Mouse (Mus musculus) urinary bladder, postnatal 10 days (tissue): Measurements from ENCODE around the gene Iqub.

Source experiments
- DNase-seq: peaks from one replicate; pipeline ENCODE4 v3.0.0; 2022; ENCODE audit warnings: low spot score

Iqub gene

DNA sequence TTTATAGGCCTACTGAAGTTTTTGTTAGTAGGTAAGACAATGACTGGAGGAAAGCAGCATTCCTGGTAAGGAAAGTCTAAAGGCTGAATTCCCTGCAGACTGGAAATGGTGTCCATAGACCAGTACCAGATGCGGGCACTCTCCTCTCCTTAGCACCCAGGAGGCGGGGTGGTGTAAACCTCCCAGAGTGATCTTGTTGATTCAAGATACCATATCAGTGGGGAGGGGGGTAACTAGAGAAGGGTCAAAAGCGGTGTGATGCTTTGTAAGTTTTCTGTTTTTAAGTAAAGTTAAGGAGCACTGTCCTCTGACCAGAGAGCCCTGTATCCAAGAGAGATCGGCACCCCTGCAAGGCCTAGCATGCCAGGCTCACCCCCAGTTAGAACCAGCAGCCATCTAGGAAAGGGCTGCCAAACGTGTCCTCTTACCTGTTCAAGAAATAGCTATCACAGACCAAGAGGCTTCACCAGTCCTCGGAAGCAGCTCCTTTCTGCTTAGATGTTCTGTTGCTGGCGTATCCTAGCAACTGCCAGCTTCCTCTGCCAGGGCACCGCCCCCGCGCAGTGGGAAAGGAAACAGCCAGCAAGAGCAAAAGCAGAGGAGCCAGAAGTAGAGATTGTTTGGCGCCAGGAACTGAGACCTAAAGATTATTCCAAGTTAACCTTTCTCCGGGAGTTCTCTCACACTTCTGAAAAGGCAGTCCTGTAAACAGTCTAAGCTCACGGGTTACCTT, at the start of gene Iqub:
TSS of gene Iqub (minus strand) at position 516 of the 733 bp plus-strand sequence.
- DNase-seq, result no peak

DNA sequence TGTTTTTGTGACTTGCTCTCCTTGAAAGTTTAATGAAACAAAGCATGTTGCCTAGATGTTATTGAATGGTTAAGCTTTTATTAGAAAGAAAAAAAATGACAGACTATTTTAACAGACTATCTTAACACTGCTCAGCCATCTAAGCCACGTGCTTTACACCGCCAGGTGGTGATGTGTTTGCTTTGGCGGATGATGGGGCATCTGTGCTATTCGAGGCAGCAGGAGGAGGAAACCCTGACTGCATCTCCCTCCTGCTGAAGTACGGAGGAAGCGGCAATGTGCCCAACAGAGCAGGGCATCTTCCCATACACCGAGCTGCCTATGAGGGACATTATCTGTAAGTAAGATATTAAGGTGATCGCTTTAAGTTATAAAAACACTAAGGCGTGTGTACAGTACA, 49.2 kb upstream of the Iqub start:
- no peak for DNase-seq

DNA sequence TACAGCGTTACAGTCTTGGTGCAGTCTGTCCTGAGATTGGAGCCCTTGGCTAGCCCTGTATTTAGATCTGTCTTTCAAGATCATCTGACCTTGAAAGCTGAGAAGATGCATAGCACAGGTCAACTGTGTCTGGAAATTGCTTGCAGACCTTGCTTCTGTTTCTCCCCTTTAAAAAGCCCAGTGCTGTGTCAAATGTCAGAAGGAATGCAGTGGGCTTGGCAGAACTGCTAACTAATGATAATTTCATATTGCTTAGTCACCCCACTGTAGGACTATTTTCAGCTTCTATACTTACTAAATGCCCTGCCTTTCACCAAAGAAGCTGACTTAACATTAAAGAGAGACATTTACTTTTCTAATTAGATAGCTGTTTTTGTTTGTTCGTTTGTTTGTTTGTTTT, 40.6 kb upstream of the Iqub start:
- DNase-seq, result no peak

DNA sequence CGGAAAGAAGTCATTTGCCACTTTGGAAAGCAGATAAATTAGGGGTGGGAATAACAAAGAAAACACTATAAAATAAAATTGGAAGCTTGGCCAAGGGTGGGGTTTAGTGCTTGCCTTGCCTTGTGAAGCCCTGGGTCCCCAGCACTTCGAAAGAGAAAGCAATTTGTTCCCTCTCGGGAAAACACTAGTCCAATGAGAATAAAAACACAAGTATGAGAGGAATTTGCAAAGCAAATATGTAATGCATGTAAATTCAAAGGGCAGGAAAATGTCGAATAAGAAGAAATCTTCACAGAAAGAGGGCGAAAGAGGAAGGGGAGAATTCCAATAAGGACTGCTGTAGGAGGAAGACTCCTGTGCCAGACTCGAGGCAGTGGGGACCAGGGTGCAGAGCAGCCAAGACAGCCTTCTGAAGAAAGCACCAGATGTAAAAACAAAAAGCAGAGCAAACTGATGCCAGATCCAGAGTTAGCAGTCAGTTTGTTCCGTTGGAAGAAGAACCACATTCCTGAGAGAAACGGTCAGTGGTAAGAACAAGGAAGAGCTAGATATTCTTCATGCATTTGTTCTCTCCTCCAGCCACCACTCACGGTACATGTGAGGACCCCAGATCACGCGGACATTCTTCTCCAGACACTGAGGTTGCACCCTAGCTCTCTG, 39.7 kb upstream of the Iqub start:
- DNase-seq, result no peak

DNA sequence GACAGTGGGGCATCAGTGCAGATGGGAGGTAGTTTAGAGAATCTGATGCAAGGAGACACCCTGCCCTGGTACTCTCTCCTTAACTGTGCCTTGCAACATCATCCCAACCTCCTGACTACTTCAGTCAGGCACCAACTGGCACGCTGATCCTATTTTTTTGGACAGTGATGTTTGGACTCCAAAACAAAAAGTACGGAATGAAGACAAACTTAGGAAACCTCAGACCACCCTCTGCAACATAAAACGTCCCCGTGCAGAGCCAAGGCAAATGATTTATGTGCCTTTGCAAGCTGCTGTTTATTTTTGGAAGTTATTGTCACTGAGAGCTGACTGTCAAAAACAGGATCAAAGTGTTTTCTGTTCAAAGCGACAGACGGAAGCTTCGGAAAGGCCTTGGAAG, 37.2 kb upstream of the Iqub start:
- DNase-seq, result no peak

DNA sequence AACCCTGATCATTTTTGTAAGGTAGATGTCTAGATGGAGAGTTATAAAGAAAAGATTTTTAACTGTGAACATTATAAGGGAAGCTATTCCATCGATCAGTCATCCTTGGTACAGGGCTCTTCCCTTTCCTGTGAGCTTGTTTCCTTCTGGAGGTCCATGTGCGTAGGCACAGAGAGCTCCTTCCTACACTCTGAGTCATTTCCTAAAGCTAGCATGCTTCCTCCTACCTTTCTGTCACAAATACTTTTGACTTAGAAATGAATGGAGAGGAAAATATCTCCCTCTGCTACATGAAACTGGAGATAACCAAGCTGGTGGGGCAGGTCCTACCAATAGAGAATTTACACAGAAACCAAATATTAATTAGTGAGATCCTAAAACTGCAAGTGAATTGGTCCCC, 34.9 kb upstream of the Iqub start:
- DNase-seq, result no peak

DNA sequence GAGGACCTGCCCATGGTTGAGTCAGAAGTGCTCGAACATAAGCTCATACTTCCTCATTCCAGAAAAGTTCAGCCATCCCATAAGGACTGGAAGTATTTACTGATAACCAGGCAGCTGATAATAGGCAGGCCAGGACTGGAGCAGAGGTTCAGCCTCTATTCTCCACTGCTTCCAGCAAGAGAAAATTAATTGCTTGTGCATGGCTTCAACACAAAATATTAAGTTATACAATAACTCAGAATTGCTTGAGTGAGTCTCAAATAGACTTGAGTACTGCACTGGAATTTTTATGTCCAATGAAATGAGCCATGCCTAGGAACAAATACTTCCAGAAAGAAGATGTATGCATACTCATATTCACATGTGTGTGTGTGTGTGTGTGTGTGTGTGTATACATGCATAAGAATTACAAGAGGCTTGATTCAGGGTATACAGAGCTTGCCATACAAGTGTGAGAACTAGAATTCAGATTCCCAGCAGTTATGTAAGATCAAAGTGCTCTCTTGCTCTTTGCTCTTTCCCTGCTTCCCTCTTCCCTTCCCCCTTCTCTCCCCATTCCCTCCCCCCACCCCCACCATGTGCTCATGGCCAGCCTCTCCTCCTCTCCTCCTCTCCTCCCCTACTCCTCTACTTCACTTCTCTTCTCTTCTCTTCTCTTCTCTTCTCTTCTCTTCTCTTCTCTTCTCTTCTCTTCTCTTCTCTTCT, 32.0 kb upstream of the Iqub start:
- no peak for DNase-seq

DNA sequence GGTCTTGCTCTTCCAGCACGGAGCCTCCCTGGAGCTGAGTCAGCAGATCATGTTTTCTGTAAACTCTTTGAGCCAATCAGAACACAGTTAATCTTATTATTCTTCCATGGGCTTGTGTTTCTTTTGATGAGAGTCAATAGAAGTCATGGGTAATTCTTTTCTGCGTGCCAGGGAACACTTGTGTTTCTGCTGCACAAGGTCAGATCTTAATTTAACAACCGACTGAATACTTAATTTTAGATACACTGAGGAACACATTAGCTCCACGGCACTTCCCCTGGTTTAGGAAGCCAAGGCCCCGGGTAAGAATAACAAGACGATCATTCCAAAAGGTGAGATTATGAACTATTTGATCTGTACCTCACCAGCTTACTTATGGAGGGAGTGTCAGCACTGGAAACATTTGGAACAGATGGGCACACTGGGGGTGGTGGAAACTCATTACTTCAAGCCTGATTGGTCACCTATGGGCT, 28.3 kb upstream of the Iqub start:
- DNase-seq, result no peak

DNA sequence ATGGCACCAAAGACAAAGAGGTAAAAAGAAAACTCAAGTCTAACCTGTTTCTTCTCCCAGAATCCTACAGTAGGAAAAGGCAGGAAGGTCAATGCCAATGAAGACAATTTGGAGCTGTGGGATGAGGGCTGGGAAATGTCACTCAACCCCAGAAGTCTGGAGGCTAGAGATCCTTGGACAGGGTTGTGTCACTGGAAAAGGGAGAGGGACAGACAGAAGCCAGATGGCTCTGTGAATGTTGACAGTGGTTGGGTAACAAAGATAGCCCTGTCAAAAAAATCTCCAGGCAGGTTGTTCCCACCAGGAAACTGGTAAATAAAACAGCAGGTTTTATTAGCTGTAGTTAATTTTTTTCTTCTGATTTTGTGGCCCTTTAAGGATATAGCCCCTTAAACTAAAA, 27.5 kb upstream of the Iqub start:
- DNase-seq, result no peak

DNA sequence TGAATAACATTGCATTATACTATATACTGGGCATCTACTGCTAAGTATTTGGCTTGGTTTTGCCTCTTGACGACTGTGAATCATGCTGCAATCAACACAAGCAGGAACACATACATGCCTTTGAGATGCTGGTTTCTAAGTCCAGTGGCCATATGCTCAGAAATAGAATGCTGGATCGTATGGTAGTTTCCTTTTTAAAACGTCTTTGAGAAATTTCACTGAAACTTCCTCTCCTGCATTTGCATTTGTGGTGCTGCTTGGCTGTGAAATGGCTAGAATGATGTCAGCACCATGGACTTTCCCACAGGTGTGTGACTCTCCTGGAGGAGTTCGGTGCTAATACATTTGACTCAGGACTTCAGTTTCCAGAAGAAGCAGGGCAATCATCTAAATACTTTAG, 25.2 kb upstream of the Iqub start:
- no peak for DNase-seq

DNA sequence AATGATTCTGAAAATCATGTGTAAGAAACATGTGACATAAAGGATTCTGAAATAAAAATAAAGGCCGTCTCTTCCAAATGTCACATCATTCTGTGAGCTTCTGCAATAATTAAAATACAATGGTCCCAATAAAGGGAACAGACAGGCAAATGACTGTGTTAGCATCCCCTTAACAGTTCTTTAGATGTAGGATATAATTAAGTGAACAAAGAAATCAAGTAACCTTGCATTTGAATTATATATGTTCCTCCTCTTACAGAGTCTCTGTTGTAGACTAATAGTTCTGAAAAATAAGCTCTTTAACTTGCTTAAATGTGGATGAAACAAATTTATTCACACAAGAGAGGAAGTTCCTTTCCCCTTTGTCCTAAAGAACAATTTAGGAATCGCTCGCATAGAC, 23.6 kb upstream of the Iqub start:
- DNase-seq, result no peak

DNA sequence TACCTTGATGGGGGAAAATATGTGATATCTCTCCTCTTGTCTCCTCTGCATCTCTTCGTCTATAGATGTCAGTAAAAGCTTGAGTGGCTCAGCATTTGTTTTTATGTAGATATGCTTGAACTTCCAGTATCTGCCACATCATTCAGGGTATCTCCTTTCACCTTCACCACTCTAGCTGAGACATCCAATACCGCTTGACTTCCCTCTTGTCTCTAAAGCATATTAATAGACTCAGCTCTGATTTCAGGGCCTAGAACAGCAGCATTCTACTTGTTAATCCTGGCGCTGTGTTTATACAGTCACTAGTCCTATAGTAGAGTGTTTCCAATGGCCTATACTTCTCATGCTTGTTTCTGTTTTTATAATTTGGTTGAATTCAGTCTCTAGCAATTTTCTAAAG, 17.9 kb upstream of the Iqub start:
- no peak for DNase-seq

DNA sequence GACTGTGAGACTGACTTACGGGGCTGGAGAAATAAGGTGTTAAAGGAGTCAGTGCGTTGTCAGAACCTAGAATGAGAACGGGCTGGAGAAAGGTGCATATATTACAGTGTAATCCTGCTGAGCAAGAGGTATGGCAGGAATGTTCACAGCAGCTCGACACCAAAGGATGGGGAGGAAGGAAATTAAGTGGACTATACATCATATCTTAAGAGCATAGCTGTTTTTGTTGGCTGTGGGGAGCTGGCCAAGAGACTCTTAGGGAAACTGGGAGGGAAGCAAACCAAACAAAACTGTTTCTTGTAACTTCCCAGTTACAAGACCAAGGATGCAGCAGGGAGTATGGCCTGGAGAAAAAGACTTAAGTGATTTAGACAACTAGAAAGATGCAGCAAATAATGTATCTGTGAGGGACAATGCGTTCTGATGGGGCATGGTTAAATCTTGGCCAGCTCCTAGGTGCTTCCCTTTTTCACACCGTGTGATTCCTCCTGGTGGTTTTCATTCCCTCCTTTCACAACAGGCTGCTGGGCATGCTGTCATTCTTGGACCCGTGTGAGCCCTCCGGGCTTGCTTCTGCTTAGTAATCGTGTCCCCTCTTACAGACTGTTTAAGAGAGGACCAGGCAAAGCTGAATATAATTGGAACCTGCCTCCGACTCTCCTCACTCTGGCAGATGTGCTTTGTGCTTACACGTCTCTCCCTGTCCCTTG, 16.0 kb upstream of the Iqub start:
- DNase-seq, result no peak

DNA sequence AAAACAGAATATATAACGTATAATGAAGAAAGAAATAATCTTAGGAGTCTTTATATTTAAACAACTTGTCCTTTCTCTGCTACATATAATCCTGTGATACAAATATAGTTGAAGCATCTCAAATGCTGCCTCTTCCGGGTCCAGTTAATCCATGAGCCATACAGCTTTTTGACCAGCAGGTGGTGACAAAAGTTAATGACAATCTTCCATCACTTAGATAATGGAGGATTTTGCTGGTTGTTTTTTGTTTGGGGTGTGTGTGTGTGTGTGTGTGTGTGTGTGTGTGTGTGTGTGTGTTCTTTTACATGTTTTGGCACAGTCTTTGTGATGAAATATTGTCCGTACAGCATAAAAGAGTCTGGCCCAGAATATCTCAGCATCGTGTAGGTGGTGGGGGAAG, 15.3 kb upstream of the Iqub start:
- no peak for DNase-seq

DNA sequence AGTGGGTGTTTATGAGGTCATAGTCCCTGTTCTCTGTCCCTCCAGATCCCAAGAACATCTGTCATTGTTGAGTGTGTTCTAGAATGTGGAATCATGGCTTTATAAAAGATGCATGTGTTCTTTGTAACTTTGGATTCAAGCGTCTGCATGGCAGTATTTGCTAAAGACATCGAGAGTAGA, 13.1 kb upstream of the Iqub start, which contains the start of gene Asb15:
TSS of gene Asb15 (plus strand) at position 81 of the 180 bp plus-strand sequence.
- DNase-seq, result no peak

DNA sequence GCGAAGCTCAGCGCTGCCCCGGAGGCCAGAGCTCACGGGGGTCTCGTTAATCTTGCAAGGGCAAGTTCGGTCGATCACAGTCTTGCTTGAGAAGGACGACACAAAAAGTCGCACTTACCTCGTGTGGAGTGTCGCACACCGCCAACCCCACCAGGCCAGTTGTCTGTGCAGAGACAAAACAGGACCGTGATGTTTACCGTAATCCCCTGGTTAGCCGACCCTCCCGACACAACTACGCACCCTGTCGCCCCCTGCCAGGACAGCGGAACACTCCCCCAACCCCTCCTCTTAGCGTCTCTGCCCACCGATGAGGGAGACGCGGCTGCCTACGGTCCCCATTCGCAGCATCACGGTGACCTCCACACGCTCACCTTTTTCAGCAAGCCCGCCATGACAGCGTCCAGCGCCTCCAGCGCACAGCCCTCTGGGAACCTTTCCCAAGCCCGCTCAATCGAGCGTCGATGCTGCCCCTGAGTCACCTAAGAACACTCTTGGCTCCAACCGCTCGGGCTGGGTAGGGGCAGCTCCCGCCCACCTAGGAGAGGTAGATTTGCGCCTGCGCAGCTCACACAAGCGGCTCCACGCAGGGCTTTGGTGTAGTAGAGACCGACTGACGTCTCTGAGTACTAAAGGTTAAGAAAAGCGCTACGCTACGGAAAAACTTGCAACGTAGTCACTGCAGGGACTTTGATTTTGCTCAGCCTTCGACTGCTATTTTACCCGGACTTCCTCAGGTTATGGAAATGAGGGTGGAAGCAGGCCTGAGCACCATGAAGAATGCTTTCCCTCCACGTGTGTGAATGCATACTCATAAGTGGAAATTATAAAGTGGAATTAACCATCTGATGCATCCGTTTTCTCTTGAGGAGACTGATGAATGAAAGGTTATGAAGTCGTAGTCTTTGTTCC, 12.5 kb upstream of the Iqub start, which contains the start of gene Ndufa5:
TSS of gene Ndufa5 (minus strand) at position 859 of the 909 bp plus-strand sequence.
- DNase-seq, result peak; percentile 68

DNA sequence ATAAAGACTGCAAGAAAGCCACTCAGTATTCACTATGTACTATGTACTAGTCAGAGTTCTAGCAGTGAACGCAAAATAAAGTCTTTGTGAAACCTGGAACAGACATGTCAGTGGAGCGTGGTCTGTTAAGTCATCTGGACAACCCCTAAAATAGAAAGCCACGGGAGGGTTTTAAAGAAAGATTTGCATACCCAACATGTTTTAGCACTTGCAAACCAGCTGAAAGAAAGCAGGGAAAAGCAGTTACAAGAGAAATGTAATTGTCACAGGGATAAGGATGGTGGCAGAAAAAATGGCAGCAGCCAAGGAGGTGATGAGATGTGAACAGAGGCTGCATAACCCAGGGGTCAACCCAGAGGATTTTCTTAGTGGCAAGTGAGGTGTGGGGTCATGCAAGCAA, 10.8 kb upstream of the Iqub start:
- no peak for DNase-seq

DNA sequence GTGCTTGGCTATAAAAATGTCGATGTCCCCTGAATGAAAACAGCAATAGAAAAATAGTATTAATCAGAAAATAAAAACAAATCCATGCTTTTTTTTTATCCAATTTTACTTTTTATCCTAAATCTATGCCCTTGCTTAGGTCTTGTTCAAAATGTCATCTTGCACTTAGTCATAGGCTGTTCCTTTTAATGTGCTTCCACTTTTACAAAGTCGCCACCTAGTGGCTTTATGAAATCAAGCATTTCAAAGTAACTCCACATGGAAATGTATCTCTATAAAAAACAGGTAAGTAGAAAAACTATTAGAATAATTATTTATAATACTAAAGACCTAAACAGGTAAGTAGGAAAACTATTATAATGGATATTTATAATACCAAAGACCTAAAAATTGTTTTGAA, 1.3 kb upstream of the Iqub start:
- DNase-seq, result no peak

DNA sequence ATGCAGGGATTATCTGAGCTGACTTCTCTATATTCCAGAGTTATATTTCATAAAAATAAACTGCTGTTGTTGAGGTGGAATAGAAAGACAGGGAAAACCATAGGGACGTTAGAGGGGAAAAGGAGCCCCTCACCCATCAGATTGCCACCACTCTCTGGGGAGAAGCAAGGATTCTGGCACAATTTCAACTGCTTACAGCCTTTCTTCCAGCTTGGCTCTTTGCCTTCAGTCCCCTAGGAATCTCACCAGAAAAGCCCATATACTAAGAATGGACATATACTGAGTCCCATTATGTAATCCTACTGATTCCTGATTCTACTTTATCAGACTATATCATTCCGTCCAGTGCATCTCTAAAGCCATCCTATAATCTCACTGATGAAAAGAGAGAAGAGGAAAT, 10.7 kb downstream of the Iqub start:
- no peak for DNase-seq

DNA sequence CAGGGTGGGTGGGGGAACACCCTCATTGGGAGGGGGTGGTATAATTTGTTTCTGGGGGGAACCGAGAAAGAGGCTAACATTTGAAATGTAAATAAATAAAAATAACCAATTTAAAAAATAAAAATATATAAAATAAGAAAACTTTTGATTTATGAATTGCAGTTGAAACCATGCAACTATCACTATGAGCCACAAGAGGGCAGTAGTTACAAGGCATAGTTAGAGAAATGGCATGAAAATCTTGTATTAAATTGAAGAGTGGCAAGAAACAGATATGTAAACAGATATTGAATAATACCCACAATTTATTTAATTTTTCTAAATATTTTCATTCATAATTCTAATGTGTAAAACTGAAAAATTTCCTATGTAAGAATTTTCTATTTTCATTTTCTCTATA, 24.5 kb downstream of the Iqub start:
- DNase-seq, result no peak

DNA sequence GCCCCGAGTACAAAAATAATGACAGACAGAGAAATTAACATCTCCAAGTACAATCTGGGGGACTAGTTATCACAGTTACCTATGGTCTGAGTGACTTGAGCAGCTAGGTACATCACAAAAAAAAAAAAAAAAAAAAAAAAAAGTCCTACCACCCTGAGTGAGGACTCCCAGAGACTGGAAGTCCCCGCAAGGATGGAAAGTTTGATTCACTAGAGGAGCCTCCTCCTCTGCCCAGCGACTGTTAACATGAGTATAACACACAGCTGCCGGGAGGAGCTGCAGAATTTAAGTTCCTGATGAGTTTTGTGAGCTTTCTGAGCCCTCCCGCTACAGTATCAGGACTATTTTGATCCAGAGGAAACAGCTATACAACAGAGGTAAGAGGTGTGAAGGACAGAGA, 28.3 kb downstream of the Iqub start:
- no peak for DNase-seq
